Mouse (Mus musculus) telencephalon, adult 2 months (tissue): ENCODE measurements around the gene Il4i1.

Experiments
- DNase-seq: peaks from one replicate; pipeline ENCODE4 v3.0.0-alpha.2; 2011; ENCODE audit warnings: low read depth, low spot score

Il4i1 gene

GRCm38 (mm10) chr7:44818751-44819235, 2.6 kb downstream of the Il4i1 start:
- DNase-seq: no peak

GRCm38 (mm10) chr7:44819391-44819790, 3.2 kb downstream of the Il4i1 start:
- DNase-seq: no peak

- DNase-seq: no peak
These were observed 3.7 kb downstream of the Il4i1 start for GRCm38 (mm10) chr7:44819863-44820262.

GRCm38 (mm10) chr7:44820525-44820924, 4.3 kb downstream of the Il4i1 start:
- DNase-seq: no peak

- DNase-seq: no peak
These were observed 5.7 kb downstream of the Il4i1 start for GRCm38 (mm10) chr7:44821666-44822448.

GRCm38 (mm10) chr7:44823409-44823808, 7.2 kb downstream of the Il4i1 start:
- no peak for DNase-seq

- DNase-seq: peak; percentile 56
These were observed 8.7 kb downstream of the Il4i1 start for GRCm38 (mm10) chr7:44824872-44825271.

GRCm38 (mm10) chr7:44826771-44827170, 10.6 kb downstream of the Il4i1 start:
- no peak for DNase-seq

GRCm38 (mm10) chr7:44828706-44829105, 12.5 kb downstream of the Il4i1 start:
- DNase-seq: no peak

GRCm38 (mm10) chr7:44832763-44833162, 16.6 kb downstream of the Il4i1 start:
- no peak for DNase-seq

GRCm38 (mm10) chr7:44835373-44836015, 19.3 kb downstream of the Il4i1 start:
- DNase-seq: no peak

- no peak for DNase-seq
These were observed 19.8 kb downstream of the Il4i1 start for GRCm38 (mm10) chr7:44836016-44836404.

GRCm38 (mm10) chr7:44836423-44837053, 20.4 kb downstream of the Il4i1 start:
- no peak for DNase-seq

- no peak for DNase-seq
These were observed 21.9 kb downstream of the Il4i1 start for GRCm38 (mm10) chr7:44838073-44838472.

- no peak for DNase-seq
These were observed 22.9 kb downstream of the Il4i1 start for GRCm38 (mm10) chr7:44839171-44839490.

GRCm38 (mm10) chr7:44839491-44840191, 23.5 kb downstream of the Il4i1 start:
- DNase-seq: no peak

GRCm38 (mm10) chr7:44840426-44840825, 24.2 kb downstream of the Il4i1 start:
- no peak for DNase-seq

- DNase-seq: no peak
These were observed 25.8 kb downstream of the Il4i1 start for GRCm38 (mm10) chr7:44841825-44842463.

- DNase-seq: no peak
These were observed 28.8 kb downstream of the Il4i1 start for GRCm38 (mm10) chr7:44845006-44845405.

- DNase-seq: no peak
These were observed 30.6 kb downstream of the Il4i1 start for GRCm38 (mm10) chr7:44846804-44847203.

GRCm38 (mm10) chr7:44847772-44848171, 31.6 kb downstream of the Il4i1 start:
- no peak for DNase-seq
